Mouse (Mus musculus): ENCODE measurements around the gene Rnf24.

- no peak for TF ChIP-seq POLR2A (IDR thresholded peaks at IDR 0.05; ENCODE audit: borderline replicate concordance, low read depth, low read length)
- TF ChIP-seq CTCF (IDR thresholded peaks at IDR 0.05; ENCODE audit: low read depth, low read length), result no peak
Observed at GRCm38 (mm10) chr2:131330548-131330947, 22.1 kb downstream of the Rnf24 start.
